Mouse (Mus musculus): ENCODE data around the gene Ppm1h. TPM values are rescaled to one million over a fixed set of nuclear protein-coding genes. Genes with fewer than 3 reads are reported as not detected.
"Not testable (repeated sequence)": the region's sequence is repeated elsewhere in the genome, so short reads cannot be mapped to it uniquely, and the experiment has no call there.

Gene Ppm1h
- polyA plus RNA-seq, 1 experiment from 2014 or later: 10.4 TPM

- WGBS: 86% methylated on average over 2 of the region's 2 CpGs
- Histone ChIP-seq H3K4me3 (ENCODE audit: low read depth, low read length) (no peak overlapping the region), H3K4me1 (ENCODE audit: insufficient read depth, low read depth, low read length) (no peaks in the 10 kb centered on the region), H3K27me3 (replicated peaks; ENCODE audit: insufficient read depth, low read length) (no peaks in the 10 kb centered on the region), H3K9me3 (ENCODE audit: low read length) (no peaks in the 10 kb centered on the region), H3K9ac (replicated peaks; ENCODE audit: low read depth) (no peak overlapping the region), H3K4me2 (replicated peaks; ENCODE audit: low read depth, low read length) (no peak overlapping the region), H3K27ac (ENCODE audit: low read length) (no peak overlapping the region), H3K36me3 (ENCODE audit: insufficient read depth, low read length) (no peaks in the 10 kb centered on the region)
- ATAC-seq (no peak), DNase-seq (ENCODE audit: low spot score) (no peak)
- TF ChIP-seq CTCF (IDR thresholded peaks at IDR 0.05) (no peak), EP300 (IDR thresholded peaks at IDR 0.05) (no peak)
Observed at GRCm38 (mm10) chr10:122919416-122919815, 240.9 kb downstream of the Ppm1h start.

- Histone ChIP-seq H3K27ac (ENCODE audit: low read length) (no peak overlapping the region), H3K4me2 (replicated peaks; ENCODE audit: low read depth, low read length) (no peak overlapping the region), H3K9me3 (ENCODE audit: low read length) (no peaks in the 10 kb centered on the region), H3K9ac (replicated peaks; ENCODE audit: low read depth) (no peak overlapping the region), H3K27me3 (replicated peaks; ENCODE audit: insufficient read depth, low read length) (no peaks in the 10 kb centered on the region), H3K4me1 (ENCODE audit: insufficient read depth, low read depth, low read length) (no peaks in the 10 kb centered on the region), H3K4me3 (ENCODE audit: low read depth, low read length) (no peak overlapping the region), H3K36me3 (ENCODE audit: insufficient read depth, low read length) (no peaks in the 10 kb centered on the region)
- ATAC-seq (no peak), DNase-seq (ENCODE audit: low spot score) (no peak)
- TF ChIP-seq CTCF (IDR thresholded peaks at IDR 0.05) (no peak), EP300 (IDR thresholded peaks at IDR 0.05) (no peak)
- 82% methylated on average over 11 of the region's 11 CpGs for WGBS
Observed at GRCm38 (mm10) chr10:122920218-122920795, 241.7 kb downstream of the Ppm1h start.

- H3K27me3 ChIP-seq (replicated peaks; ENCODE audit: insufficient read depth, low read length): no peaks in the 10 kb centered on the region
- DNase-seq (ENCODE audit: low spot score) (peak; percentile 75), ATAC-seq (peak; percentile 80)
- TF ChIP-seq CTCF (IDR thresholded peaks at IDR 0.05) (no peak), EP300 (IDR thresholded peaks at IDR 0.05) (no peak)
- no peaks in the 10 kb centered on the region for H3K36me3 ChIP-seq (ENCODE audit: insufficient read depth, low read length)
- H3K9ac ChIP-seq (replicated peaks; ENCODE audit: low read depth): no peak overlapping the region
- H3K4me3 ChIP-seq (ENCODE audit: low read depth, low read length): no peak overlapping the region
- no peak overlapping the region for H3K27ac ChIP-seq (ENCODE audit: low read length)
- no peaks in the 10 kb centered on the region for H3K9me3 ChIP-seq (ENCODE audit: low read length)
- 29% methylated on average over 7 of the region's 7 CpGs for WGBS
- no peaks in the 10 kb centered on the region for H3K4me1 ChIP-seq (ENCODE audit: insufficient read depth, low read depth, low read length)
- H3K4me2 ChIP-seq (replicated peaks; ENCODE audit: low read depth, low read length): no peak overlapping the region
Observed at GRCm38 (mm10) chr10:122922226-122922625, 243.7 kb downstream of the Ppm1h start.

GRCm38 (mm10) chr10:122924571-122924970 is 246.0 kb downstream of the Ppm1h start:
- WGBS: 70% methylated on average over 5 of the region's 5 CpGs
- not testable (repeated sequence) for H3K4me3 ChIP-seq (ENCODE audit: low read depth, low read length); H3K4me1 ChIP-seq (ENCODE audit: insufficient read depth, low read depth, low read length); H3K4me2 ChIP-seq (replicated peaks; ENCODE audit: low read depth, low read length); H3K27ac ChIP-seq (ENCODE audit: low read length); ATAC-seq; DNase-seq (ENCODE audit: low spot score); H3K9me3 ChIP-seq (ENCODE audit: low read length); H3K36me3 ChIP-seq (ENCODE audit: insufficient read depth, low read length); H3K9ac ChIP-seq (replicated peaks; ENCODE audit: low read depth); H3K27me3 ChIP-seq (replicated peaks; ENCODE audit: insufficient read depth, low read length)

- Histone ChIP-seq H3K4me2 (replicated peaks; ENCODE audit: low read depth, low read length) (no peak overlapping the region), H3K9ac (replicated peaks; ENCODE audit: low read depth) (no peak overlapping the region), H3K36me3 (ENCODE audit: insufficient read depth, low read length) (no peaks in the 10 kb centered on the region), H3K4me1 (ENCODE audit: insufficient read depth, low read depth, low read length) (peaks cover 3% of the 10 kb centered on the region; the same call in 1 of the 2 replicates), H3K27me3 (replicated peaks; ENCODE audit: insufficient read depth, low read length) (no peaks in the 10 kb centered on the region), H3K9me3 (ENCODE audit: low read length) (no peaks in the 10 kb centered on the region), H3K4me3 (ENCODE audit: low read depth, low read length) (no peak overlapping the region), H3K27ac (ENCODE audit: low read length) (no peak overlapping the region)
- WGBS: 83% methylated on average over 4 of the region's 4 CpGs
- ATAC-seq (no peak), DNase-seq (ENCODE audit: low spot score) (no peak)
- TF ChIP-seq EP300 (IDR thresholded peaks at IDR 0.05) (no peak), CTCF (IDR thresholded peaks at IDR 0.05) (no peak)
Observed at GRCm38 (mm10) chr10:122926275-122926674, 247.7 kb downstream of the Ppm1h start.

- WGBS: 80% methylated on average over 4 of the region's 4 CpGs
- ATAC-seq: no peak
- TF ChIP-seq EP300 (IDR thresholded peaks at IDR 0.05): no peak
- no peak for TF ChIP-seq CTCF (IDR thresholded peaks at IDR 0.05)
Observed at GRCm38 (mm10) chr10:122930520-122930919, 252.0 kb downstream of the Ppm1h start.

More at GRCm38 (mm10) chr10:122930520-122930919, 252.0 kb downstream of the Ppm1h start:
- no peak for DNase-seq (ENCODE audit: low spot score)
- Histone ChIP-seq H3K4me2 (replicated peaks; ENCODE audit: low read depth, low read length) (no peak overlapping the region), H3K4me1 (ENCODE audit: insufficient read depth, low read depth, low read length) (peaks cover 5% of the 10 kb centered on the region; the same call in 1 of the 2 replicates), H3K4me3 (ENCODE audit: low read depth, low read length) (no peak overlapping the region), H3K36me3 (ENCODE audit: insufficient read depth, low read length) (no peaks in the 10 kb centered on the region), H3K9me3 (ENCODE audit: low read length) (no peaks in the 10 kb centered on the region), H3K27ac (ENCODE audit: low read length) (no peak overlapping the region), H3K27me3 (replicated peaks; ENCODE audit: insufficient read depth, low read length) (no peaks in the 10 kb centered on the region), H3K9ac (replicated peaks; ENCODE audit: low read depth) (no peak overlapping the region)

All from lung, postnatal 0 days (tissue).